Mouse (Mus musculus): ENCODE data around the gene Gucy2c.
"Not testable (repeated sequence)": the region's sequence is repeated elsewhere in the genome, so short reads cannot be mapped to it uniquely, and the experiment has no call there.

The Gucy2c gene

DNA sequence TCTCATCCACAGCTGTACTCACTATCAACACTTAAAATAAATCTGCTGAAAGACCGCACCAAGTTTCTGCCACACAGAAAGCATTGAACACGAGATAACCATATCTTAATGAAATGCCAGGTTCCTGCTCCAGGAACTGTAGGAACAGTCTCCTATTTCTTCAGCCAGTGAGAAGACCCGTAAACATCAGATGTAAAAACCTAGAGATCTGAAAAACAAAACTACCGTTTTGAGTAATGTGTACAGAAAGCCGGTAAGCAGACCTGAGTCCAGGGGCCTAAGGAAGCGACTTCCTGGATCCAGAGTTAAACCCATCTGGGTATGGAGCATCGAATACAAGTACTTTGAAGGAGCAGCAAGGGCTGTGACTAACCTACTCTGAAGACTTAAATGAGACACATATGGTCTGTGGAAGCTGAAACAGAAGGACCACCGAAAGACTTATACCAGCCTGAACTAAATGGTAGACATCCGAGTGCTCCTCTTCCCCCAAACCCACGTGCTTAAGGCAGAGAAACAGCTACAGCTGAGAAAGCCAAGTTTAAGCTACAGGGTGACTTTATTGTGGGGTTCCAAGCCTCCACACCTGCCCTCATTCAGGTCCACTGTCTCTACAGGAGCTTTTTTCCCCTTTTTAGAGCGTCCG is 21.7 kb upstream of the Gucy2c start:
- DNase-seq: no peak

DNA sequence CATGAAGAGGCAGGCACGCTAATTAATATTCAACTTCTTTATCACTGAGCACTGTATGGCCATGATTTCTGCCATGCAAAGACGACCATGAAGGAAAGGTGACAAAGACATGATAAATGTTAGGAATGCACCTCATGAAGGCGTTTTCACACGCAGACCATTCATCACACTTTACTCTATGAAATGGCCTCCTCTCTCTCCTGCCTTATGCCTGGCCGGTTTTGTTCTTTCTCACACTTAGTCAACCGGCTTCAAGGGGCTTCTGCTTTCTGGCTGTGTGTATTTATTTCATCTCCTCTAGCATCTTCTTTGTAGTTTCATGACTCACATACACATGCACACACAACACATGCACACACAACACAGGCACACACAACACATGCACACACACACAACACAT is 19.7 kb upstream of the Gucy2c start:
- DNase-seq: no peak

DNA sequence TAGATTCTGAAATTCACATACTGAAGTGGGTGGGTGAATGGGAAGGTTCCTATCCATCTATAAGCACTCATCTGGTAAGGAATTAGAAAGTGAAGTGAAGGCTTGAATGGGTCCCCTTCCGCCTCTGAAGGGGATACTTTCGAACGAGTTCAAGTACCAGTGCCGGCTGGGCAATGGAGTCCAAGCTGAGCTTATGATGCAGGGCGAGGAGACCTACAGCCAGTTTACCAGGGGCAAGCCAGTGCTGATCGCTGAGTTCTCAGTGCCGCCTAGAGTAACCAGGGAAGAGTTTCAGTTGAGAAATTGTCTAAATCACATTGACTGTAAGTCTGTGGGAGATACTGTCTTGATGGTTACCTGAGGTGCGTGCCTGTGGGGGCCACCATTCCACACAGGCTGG is 19.1 kb upstream of the Gucy2c start:
- no peak for DNase-seq

DNA sequence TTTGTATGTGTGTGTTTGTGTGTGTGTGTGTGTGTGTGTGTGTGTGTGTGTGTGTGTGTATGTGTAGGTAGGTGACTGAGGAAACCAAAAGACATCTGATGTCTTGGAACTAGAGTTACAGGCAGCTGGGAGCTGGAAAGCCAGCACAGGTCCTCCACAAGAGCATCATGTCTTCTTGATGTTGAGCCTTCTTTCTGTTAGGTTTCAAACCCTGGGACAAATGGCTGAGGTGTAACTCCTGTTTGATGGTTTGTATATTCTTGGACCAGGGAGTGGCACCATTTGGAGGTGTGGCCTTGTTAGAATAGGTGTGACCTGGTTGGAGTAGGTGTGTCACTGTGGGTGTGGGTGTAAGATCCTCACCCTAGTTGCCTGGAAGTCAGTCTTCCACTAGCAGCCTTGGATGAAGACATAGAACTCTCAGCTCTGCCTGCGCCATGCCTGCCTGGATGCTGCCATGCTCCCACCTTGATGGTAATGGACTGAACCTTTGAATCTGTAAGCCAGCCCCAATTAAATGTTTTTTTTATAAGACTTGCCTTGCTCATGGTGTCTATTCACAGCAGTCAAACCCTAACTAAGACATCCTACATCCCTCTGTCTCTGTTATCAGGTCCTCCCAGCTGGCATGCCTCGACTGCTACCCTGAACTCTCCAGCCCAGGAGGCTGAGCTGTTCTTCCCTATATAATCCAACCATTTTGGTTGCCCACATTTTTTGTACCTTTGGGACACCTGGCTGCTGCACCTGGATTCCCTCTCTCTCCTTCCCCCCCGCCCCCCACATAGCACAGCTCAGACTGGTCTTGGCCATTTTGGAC is 16.5 kb upstream of the Gucy2c start:
- not testable (repeated sequence) for DNase-seq

DNA sequence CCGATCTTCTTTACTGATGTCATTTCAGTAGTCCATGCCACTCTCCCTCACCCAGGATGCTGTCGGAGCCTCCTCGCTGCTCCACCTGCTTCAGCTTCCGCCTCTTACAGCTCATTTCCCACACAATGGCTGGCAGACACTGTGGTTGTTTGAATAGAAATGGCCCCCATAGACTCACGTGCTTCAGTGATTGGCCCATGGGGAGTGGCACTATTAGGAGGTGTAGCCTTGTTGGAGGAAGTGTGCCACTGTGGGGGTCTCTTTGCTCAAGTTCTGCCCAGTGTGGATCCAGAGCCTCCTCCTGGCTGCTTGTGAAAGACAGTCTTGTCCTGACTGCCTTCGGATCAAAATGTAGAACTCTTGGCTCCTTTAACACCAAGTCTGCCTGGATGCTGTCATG is 14.3 kb upstream of the Gucy2c start:
- no peak for DNase-seq

DNA sequence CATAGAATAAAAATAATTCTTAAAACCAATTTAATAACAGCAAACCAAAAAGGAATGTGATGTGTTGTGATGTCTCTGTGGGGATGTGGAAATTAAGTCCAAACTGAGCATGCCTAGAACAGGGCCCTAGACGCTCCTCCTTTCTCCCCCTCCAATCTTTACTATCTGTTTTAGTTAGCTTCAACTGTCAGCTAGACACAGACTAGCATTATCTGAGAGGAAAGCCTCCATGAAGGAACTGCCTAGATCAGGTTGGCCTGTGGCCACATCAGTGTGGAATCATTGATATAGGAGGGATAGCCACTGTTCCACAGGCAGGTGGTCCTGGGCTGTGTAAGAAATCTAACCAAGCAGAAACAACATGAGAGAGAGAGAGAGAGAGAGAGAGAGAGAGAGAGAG is 13.5 kb upstream of the Gucy2c start:
- no peak for DNase-seq

DNA sequence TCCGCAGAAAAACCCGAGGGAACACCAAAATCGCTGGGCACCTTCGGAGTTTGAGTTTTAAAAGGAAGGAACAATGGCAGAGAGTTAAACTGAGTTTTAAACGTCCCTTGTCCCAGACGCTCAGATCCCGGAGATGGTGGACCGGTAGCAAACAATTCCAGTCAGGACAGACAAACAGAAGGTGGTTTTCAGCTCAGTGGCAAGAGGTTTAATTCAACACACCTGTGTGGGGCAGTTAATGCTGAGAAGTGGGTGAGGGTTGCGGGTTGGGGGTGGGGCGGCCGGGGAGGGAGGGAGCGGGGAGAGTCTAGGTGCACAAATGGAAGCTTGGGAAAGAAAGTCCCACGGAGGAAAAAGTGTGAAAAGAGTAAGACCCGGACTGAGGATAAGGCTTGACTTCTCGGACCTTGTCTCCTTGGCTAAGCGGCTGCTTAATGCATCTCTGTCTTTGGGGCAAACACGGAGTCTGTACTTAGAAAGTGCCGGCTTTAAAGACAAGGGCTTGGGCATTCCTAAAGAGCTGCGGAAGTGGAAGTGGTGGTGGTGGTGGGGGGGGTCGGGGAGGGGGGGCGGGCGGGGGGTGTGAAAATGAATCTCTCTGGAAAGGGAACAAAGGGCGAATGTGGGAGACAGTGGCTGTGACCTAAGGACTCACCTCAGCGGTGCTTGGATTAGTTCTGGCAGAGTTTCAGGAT is 12.4 kb upstream of the Gucy2c start:
- no peak for DNase-seq

DNA sequence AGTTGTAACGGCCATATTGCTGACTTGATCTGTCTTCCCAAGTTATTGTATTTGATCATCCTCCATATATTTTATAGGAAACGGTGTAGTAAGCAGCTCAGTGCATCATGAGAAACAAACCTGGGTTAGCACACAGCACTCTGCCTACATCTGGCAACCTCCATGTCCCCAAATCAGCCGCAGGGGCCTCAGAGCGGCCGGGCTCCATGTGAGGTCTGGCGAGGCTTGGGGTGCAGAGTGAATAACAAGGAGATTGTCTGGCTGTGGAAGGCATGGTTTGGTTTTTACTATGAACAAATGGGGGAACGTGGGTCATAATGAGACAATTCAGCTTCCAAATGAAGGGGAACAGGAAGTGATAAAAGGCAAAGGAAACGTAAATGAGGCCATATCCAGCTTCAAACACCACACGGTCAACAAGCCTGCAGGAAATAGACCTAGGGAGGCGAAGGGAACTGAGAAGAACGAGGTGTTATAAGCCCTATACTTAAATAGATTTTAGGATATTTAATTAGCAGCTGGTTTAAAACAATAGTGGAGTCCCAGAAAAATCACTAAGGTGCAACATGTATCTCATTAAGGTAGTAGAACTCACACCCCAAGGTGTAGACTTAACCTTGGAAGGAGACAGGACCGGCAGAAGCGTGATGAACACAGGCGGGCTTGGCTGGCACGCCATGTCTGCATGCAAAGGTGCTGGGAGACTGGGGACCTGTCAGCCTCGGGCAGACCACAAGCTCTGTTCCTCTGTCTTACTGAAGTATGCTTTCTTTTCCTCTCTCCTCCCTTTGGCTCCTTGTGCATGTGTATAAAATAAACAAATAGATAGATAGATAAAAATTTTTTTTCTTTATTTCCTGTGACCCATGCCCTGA is 11.6 kb upstream of the Gucy2c start:
- DNase-seq: no peak

DNA sequence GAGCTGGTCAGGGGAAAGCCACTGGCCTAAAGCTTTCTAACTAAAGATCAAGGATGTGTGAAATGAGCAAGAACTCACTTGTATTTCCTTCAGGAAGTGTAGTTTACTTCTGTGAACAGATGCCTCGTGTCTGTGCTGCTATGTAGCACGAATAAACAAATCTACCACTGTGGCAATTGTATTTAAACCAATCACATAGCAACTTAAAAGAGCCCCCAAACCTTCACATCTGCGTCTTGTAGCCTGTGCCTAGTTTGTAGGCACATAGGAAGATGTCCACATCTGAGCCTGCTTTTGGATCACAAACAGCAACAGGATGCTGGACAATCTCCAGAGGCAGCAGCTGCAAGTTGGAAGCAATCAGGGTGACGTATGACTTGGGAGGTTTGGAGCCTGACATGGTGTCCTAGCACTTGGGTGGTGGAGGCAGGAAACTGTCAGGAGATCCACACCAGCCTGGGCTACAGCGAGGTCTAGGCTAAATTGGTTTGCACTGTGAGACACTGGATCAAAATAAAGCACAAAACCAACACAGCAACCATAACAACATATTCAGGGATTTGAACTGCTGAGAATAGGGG is 7.9 kb upstream of the Gucy2c start:
- peak; percentile 63 to 72 for DNase-seq

DNA sequence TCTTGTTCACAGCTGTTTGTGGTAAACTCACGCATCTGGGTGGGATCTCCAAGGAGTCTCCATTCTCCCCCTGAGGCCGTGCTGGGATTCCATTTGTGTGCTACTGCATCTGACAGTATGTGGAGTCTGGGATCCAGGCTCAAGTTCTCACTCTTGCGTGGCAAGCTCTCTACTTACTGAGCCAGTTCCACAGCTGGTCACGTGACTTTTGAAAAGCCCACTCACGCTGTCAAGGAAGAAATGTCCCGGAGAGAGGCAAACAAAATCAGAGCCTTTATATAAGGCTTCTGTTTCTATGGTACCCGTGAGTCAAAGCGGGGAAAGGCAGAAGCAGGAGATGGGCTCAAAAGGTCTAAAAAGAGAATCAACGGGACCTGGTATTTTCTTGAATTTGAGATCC is 1.2 kb upstream of the Gucy2c start:
- no peak for DNase-seq

DNA sequence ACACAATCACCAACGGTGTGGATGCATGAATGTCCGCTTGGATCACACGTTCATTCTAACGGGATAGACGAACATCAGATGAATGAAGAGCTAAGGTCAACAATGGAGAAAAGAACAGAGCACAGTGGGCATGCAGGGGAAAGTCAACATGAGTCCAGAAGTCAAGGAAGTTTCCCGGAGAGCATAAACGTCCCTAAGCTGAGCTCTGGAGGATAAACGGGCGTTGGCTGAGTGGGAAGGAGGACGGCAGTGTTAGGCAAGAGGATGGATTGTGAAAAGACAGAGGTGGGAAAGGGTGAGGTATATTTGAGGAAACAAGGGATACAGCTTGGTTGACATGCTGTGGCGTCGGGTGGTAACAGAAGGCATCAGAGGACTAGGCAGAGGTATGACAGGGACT is 581 bp upstream of the Gucy2c start:
- no peak for DNase-seq

DNA sequence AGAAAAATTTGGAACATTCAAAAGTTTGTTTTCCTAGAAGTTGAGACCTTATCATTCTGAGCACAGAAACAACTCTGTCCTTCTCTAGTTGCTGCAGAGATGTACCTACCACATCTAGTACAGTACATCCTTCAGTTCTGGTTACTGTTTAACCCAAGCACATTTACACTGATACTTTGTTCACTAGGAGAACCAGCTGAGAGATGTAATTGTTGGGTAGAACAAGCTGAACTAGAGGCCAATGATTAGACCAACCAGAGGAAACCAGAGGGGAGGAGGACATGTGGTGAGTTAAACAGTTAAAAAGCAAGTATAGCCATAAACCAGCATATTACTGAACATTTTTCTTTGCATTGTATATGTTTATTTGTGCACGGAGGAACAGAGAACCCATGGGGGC is 5.2 kb downstream of the Gucy2c start:
- DNase-seq: no peak

DNA sequence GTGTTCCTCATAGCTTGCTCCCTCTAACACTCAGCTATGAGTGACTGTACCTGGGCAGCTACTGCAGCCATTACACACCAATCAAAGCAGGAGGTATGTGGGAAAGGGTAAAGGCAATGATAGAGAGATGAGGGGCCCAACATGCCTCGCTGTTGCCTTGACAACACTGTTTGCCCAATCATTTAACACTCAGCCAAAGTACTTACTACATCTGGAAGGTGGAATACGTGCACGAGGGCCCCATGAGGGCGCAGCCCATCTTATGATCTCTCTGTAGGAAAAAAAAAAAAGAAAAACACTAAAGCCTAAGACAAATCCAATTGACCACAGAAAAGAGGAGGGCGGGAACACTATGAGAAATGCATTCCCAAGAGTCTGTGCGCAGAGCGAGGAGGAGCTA is 11.7 kb downstream of the Gucy2c start:
- no peak for DNase-seq

DNA sequence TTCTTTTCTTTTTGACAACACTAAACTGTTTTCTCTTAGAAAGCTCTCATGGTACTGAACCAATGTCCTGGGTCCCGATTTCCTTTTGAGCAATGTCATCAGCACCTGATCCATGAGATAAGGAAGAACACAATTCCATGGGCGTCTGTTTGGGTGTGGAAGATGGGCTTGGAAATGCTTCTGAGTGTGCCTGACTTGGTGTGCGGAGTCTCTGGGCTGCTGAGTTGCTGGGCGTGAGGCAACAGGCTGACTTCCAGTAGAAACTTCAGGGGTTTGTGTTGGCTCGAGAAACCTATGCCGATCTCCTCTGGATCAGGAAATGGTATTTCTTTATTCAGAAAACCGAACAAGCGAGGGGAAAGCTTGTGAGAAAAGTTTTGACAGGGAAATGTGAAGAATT is 12.4 kb downstream of the Gucy2c start:
- no peak for DNase-seq

DNA sequence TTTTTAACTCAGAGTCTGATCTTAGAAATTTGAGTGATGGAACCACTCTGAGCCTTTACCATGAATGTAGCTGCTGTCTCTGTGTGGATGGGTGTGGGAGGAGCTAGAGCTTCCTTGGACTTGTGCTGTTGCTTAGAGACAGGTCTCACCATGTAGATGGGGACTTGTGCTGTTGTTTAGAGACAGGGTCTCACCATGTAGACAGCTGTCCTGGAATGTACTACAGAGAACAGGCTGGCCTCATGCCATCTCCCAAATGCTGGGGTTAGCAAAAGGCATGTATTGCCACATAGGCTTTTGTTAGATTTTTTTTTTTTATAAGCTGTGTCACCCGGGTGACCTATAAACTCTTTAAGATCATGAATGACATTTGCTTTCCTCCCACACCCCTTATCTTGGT is 17.7 kb downstream of the Gucy2c start:
- DNase-seq: no peak

DNA sequence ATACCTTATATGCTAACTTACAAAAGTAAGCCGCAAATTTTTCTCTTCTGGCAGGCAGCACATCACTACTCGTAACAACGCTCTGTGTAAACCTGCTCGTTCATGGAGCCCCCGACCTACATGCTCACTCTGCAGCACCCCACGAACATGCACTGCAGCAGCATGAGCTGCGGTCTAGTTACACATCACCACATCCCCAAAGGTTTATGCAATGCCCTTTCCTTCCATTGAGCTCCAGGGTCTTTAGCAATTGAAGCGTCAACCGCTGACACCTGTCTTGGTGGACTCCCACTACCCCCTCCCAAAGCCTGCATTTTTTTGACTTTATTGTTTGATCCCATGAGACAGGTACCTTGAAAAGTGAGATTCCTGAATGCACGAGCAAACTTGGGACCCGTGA is 31.0 kb downstream of the Gucy2c start:
- no peak for DNase-seq

DNA sequence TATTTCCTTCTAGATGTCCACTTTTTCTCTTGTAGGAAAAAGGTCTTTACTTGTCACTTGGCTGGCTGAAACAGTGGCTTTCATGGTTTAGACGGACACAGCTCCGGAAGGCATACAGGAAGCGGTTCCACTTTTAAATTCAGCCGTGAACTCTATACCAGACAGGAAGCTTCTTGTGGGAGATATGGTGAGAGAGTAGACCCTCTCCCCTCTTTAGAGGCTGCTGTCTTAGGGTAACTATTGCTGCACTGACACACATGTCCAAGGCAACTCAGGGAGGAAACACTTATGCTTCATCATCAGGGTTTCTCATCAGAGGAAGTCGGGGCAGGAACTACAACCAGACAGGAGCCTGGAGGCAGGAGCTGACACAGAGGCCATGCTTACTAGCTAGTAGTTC is 36.0 kb downstream of the Gucy2c start:
- DNase-seq: no peak

DNA sequence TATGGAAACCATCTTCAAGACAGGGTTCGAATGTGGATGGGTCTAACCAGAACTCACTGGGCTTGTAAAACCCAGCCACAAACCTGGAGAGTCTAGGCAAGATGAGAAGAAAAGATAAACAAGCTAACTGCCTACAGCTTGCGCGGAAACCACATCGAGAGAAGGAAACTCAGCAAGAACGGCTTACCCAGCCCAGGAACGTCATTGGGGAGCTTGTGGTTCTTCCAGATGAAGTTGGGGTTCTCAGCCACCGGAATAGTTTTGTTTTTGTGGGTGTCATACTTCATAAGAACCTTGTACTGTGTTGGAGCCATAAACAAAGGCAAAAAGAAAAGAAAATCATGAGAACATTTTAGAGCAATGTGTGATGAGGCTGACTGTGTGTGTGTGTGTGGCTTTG is 37.8 kb downstream of the Gucy2c start:
- DNase-seq: no peak

DNA sequence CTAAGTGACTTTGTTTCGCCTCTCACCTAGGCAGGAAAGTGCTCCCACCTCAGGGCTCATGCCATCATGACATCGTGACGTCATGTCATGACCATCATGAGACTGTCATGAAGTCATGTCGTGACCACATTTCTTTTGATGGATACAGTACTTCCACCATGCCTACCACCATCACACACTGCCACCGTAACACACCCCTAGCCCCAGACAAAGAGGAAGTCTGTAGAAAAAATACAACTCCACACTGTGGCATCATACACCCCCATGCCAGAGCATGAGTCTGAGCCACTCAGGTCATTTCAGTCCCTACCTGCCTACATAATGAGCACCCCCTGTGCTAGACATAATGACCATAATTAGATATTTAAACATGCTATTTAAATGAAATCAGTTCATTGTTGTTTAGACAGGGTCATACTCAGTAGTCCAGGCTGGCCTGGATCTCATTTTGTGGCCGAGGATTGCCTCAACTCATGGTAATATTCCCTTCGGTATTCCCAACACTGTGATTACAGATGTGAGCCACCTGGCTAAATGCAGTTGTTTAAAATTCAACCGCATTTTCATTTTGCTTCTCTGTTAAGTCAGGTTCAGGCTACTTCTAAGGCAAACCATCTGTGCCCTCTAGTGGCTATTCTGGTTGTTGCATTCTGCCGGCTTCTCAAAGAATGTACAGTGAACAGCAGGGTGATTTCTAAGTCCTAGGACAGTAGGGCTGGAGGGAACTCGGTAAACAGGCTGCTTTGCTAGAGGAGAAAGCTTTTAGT is 39.0 kb downstream of the Gucy2c start:
- peak; percentile 76 to 83 for DNase-seq

DNA sequence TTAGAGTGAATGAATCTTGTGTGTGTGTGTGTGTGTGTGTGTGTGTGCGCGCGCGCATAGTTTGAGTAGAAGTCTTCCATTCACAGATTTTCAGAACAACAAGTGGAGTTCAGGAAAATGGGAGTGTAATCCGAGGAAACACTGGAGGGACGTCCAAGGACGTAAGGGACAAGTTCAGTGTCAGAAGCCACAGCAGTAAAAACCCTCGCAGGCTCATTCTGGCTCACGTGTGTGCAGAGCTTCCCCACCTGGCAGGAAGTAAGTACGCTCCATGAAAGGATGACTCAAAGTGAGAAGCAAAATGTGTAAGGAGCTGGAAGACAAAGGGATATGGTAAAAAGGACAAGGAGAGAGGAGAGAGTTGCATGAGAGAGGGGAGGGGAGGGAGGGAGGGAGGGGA is 40.3 kb downstream of the Gucy2c start:
- no peak for DNase-seq

DNA sequence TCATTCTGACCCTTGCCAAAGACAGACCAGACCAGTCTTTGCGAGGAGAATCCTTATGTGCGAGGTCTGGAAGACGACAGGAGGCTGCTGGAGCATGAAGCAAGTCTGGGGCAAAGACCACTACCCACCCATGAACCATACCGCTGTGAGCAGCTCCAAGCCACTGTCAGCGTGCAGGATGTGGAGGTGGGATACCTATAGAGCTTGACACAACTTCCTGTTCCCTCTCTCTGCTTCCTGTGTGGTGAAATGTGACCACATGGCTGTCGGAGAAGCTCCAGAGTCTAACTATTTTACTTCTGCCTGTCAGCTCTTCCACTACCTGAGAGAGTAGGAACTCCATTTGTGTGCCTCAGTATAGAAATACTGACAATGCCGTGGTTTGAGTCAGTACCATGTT is 45.8 kb downstream of the Gucy2c start:
- DNase-seq: no peak

DNA sequence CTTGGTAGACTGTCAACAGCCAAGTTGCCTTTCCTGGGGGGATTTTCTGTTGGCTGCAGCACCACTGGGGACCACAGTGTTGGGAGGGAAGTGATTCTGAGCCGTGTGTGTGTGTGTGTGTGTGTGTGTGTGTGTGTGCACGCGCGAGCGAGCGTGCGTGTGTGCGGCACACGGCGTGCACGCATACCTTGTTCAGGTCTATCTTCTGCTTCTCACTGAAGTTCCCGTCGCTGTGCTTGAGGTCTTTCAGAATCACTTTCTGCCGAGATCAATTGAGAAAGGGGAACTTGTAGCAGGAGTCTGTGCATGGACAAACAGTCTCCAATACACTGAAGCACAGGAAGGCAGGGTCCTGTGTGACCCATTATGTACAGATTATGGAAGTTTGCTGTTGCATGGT is 53.4 kb downstream of the Gucy2c start:
- no peak for DNase-seq
